Mouse (Mus musculus) monocyte, adult 5-6 weeks (primary cell): Measurements from ENCODE around the gene Trio. TPM values are rescaled to one million over a fixed set of nuclear protein-coding genes. Genes with fewer than 3 reads are reported as not detected.
A peak's percentile ranks its signal among the peaks of the same experiment; 100 is the strongest.

Experiments used
- ATAC-seq: fragments of 153-309, 156-312 bp; replicated peaks from 2 replicates; pipeline ENCODE4 v1.8.0; 2017; ENCODE audit warnings: mild to moderate bottlenecking; ENCODE audit not compliant: low TSS enrichment, insufficient number of reproducible peaks, severe bottlenecking, poor library complexity, low FRiP score
- total RNA-seq: library from RNA; stranded (forward); fragments of 200-1000, 200-491, 200-594 nt; gene quantifications from 3 replicates; pipeline ENCODE4 v1.2.3, GENCODE M21; 2017

The Trio gene
- total RNA-seq, 1 experiment from 2014 or later, result 33.9 TPM

DNA sequence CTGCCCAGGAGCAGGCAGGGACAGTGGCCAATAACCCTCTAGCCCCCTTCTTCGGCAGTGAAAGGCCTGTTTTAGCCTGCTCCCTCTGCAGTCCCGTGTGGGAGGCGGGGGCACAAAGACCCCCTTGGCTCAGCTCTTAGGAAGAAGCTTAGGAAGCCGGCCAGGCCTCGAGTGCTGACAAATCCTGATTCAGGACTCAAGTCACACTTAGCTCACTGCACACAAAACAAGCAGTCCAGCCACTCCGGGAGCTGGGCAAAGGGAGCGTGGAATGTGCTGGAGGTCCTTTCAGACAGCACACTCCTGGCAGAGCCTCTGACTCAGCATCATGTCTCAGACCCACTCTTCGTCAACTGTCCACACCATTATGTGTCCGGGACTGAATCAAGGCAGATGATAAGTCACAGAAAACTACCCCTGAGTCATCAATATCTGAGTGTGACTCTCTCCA lies 28.2 kb downstream of the Trio start:
- ATAC-seq, result no peak

DNA sequence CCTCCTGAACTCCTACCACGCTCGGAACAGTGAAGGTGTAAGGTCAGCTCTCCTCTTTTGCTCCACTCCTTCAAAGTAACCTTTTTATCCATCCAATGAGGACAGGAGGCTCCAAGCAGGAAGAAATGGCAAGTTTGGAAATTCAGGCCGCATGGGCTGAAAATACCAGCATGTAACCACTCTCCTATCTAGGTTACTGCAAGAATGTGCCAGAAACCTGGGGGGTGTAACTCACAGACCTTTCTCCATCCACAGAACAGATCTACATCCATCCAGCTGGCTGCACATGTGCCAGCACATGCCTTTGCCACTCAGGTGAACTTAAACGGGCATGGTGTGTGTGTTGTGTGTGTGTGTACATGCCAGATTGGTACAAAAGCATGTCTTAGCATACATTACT lies 28.9 kb downstream of the Trio start:
- no peak for ATAC-seq

- ATAC-seq, result no peak
These were observed 30.2 kb downstream of the Trio start for GRCm38 (mm10) chr15:27995421-27995820.

GRCm38 (mm10) chr15:27994870-27995269 lies 30.8 kb downstream of the Trio start:
- ATAC-seq, result no peak

DNA sequence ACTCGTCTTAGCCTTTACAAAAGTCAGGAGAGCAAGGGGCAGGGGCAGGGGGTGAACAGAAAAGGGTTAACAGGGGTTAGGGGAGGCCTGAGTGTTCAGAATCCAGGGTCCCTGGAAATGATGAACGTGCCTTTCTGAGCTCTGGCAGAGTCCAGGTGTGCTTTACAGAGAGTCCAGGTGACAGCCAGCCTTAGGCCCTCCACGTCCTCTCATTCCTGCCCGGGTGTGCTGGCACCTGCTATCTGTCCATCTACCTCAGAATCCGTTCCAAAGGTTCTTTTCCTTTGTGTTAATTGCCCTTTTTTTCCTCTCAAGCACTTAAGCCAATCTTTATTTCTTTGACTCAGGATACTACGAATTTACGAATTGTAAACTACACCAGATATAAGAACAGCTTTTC lies 32.1 kb downstream of the Trio start:
- ATAC-seq, result no peak

DNA sequence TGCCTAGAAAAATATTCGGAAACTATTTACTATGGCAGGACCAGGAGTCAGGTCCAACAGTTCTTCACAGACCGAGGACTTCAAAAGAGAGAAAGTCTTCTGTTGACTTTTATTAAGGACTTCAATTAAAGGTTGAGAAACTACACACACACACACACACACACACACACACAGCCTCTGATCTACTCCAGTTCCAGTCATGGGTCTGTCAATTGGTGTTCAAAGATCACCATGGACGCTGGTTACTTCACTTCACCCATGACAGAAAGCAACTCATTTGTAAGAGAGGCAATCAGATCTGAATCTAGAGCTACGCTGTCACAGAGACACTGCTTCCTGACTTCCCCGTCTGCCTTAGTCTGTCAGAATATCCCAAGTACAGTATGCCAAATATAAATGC lies 33.1 kb downstream of the Trio start:
- ATAC-seq, result no peak

GRCm38 (mm10) chr15:27991892-27992593 lies 33.6 kb downstream of the Trio start:
- no peak for ATAC-seq

- no peak for ATAC-seq
These were observed 34.5 kb downstream of the Trio start for GRCm38 (mm10) chr15:27991066-27991701.

DNA sequence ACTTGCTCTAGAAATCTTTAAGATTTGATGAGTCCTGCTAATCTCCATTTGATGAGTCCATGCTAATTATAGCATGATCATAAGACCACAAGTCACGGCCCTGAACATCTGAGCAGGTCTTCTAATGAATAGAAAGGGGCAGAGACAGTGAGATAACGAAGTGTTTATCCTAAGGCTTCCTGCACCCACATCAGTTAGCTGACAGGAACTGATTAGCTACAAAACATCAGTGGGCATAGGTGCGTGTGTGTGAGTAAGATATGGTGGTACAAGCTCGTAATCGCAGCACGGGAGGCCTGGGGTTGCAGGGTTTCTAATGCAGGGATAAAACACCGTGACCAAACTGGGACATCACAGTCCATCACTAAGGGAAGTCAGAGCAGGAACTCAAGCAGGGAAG lies 37.7 kb downstream of the Trio start:
- ATAC-seq, result no peak

DNA sequence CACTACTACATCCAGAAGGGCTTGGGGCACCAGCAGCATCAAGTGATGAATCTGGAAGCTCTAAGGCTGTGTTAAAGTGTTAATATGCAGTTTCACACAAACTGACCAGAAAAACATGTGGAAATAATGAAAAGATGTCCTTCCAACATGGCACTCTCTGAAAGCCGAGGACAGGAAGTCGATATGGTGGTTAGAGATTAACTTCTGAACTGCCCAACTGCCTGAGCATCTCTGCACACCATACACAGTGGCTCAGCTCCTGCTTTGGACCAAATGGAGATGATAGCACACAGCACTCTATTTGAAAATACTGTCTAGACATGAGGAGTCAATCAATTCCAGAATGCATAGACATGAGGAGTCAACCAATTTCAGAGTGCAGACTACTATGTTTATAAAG lies 40.8 kb downstream of the Trio start:
- no peak for ATAC-seq

GRCm38 (mm10) chr15:27981764-27982500 lies 43.7 kb downstream of the Trio start:
- no peak for ATAC-seq

DNA sequence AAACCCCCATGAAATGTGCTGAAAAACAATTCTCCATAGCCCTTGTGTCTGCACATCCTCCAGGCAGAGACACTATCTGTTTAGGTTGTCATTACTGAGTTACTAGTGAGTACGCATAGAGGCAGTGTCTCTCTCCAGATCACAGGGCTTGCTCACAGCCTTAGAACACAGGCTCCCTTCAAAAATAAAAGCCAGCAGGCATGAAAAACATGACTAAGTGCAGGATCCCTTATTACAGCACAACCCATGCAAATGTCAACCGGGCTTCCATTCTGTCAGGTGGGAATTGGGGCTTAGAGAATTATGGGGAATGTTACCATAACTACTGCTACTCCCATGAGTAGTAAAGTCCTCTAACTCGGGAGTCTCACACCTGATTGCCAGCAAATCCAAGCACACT lies 44.4 kb downstream of the Trio start:
- ATAC-seq, result no peak

GRCm38 (mm10) chr15:27980436-27980835 lies 45.2 kb downstream of the Trio start:
- no peak for ATAC-seq

DNA sequence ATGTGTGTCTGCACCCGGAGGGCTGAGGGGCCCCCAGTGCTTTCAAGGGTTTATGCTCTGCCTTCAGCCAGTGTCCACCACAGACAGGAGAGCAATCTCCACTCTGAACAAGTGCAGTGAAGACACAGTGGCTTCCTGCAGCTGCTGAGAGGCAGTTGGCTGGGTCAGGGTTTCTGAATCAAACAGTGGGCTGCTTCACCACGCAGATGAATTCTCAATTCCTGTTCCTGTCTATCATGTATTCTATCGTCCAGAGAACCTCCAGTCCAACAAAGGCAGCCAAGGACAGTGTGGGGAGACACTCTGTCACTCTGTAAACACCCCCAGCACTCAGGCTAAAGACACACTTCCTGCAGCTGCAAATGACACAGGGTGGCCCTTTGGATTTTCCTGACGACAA lies 48.7 kb downstream of the Trio start:
- no peak for ATAC-seq

DNA sequence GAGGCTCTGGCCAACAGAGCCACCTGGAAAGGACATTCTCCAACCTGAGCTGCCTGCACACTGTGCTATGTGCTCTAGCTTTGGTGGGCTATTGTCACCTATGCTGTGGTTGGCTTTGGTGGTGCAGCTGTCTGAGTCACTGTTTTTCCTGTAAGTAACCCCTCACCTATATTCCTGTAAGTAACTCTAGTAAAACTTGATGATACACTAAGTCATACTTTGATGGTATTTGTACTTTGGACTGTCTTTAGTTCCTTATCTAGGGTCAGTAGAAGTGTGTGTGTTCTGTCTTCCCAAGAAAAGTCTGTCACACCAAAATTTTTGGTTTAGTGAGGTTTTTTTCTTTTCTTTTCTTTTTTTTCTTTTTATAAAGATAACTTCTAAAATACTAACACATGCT lies 49.3 kb downstream of the Trio start:
- ATAC-seq, result no peak

DNA sequence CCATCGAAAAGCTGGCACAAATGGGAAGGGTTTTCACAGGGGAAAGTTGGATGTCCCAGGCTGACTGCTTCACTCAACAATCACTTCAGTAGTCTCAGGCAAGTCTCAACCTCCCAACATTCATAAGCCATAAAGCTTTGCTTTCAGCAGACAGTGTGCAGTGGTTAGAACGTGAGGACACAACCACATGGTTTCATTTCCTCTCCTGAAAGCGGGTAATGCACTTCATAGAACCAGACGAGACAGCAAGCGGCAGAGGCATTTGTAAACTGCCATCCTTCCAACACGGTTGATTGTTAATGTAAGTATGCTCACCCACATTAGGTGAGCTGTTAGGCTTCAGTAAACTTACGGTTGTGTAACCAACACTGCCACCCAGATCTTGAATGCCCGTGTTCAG lies 51.0 kb downstream of the Trio start:
- peak; percentile 56; the same call in 1 of the 2 replicates for ATAC-seq

DNA sequence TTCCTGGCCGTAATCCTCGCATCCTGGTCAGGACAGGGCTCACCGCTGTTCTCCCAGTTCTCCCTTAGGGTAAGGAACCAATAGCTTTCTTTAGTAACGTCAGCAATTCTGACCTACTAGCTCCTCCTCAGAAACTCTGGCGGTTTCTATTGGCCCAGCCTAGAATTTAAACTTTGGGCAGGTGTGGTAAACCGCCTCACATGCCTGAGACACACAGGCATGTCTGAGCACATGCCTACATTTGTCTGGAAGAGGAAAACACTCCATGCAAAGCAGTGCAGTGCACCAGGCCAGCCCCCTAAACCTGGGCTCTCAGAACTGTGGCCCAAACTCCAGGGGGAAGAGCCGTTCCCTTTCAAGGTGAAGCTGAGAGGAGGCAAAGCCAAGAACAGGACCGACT lies 57.5 kb downstream of the Trio start:
- ATAC-seq, result no peak

DNA sequence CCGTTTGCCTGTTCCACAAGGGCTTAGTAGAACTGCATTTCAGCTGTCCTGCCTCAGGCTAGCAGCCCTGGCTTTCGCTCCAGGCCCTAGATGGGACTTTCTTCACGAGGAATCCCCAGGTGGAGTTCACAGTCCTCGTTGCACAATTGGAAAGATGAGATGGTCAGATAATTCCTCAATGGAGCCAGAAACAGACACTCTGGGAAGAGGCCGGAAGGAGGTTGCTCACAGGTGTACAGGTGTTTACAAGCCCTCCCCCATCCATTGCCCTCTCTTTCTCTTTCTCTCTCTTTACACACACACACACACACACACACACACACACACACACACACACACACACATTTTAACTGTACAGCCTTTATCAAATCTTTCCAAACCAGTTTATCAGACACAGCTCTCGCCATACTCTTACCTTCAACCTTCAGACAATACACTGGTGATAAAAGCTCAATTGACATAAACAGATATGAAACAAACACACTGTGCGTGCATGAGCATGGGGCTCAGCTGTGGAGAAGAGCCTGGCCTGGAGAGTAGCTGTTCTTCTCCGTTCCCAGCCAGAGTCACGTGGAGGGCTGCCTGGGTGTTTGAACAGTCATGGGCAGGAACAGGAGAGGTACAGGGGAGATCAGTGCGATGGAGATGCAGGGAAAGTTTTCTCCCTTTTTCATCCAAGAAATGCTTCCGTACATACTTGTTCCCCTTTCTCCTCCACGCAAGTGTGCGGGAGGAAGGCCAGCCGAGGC lies 58.3 kb downstream of the Trio start:
- ATAC-seq, result no peak

GRCm38 (mm10) chr15:27964877-27965276 lies 60.8 kb downstream of the Trio start:
- ATAC-seq, result no peak
